Mouse (Mus musculus) retina, adult 2 months (tissue): Measurements from ENCODE around the gene Gucd1.
"Not testable (repeated sequence)": the region's sequence is repeated elsewhere in the genome, so short reads cannot be mapped to it uniquely, and the experiment has no call there.

Source experiments
- DNase-seq: peaks from one replicate; pipeline ENCODE4 v3.0.0-alpha.2; 2012; ENCODE audit warnings: low read depth, low spot score

Gene Gucd1

GRCm38 (mm10) chr10:75535423-75535822, 17.7 kb upstream of the Gucd1 start:
- DNase-seq = no peak

- DNase-seq = no peak
These were observed 17.2 kb upstream of the Gucd1 start for GRCm38 (mm10) chr10:75534934-75535333.

DNA sequence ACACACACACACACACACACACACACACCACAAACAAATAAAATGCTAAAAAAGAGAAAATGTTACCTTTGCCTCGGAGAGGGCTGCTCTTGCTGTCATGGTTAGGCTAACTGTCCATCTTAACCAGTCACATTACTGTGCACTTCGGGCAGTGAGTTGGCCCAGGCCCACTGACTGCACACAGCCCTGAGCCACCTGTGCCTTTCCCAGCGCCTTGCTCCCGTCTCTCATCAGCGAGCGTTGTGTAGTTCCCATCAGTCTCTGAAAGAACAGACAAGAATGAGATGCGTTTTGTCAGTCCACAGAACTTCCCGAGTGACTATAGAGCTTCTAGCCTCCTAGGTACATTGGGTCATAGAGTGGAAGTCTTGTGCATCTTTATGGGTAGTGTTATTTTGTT, 16.4 kb upstream of the Gucd1 start:
- DNase-seq = no peak

DNA sequence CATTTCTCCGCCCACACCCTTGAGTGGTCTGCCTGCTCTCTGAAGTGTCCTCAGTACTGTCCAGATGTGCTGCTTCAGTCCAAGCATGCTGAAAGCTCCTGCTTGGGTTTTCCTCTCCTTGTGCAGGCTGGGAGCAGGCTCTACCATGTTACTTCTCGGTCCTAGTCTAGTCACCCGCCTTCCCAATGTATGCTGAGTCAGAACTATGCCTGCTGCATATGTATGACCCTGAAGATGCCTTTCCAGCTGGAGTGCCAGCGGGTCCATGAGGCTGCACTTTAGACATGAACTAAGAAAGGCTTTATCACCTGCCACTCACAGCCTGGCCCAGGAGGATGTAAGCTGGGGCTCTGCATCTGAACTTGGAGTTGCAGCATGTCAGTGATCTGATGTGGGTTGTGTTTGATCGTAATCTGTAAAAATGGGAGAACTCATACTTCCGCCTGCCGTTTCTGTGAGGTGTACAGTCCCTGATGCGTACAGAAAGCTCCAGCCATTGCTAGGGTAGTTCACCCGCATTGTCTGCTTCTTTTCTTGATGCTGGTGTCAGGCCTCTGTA, 13.8 kb upstream of the Gucd1 start:
- DNase-seq = no peak

- no peak for DNase-seq
These were observed 12.6 kb upstream of the Gucd1 start for GRCm38 (mm10) chr10:75530322-75530721.

GRCm38 (mm10) chr10:75525450-75525849, 7.7 kb upstream of the Gucd1 start:
- not testable (repeated sequence) for DNase-seq

- no peak for DNase-seq
These were observed 3.9 kb upstream of the Gucd1 start for GRCm38 (mm10) chr10:75521643-75522042.

- no peak for DNase-seq
These were observed 2.8 kb upstream of the Gucd1 start for GRCm38 (mm10) chr10:75520581-75520980.

DNA sequence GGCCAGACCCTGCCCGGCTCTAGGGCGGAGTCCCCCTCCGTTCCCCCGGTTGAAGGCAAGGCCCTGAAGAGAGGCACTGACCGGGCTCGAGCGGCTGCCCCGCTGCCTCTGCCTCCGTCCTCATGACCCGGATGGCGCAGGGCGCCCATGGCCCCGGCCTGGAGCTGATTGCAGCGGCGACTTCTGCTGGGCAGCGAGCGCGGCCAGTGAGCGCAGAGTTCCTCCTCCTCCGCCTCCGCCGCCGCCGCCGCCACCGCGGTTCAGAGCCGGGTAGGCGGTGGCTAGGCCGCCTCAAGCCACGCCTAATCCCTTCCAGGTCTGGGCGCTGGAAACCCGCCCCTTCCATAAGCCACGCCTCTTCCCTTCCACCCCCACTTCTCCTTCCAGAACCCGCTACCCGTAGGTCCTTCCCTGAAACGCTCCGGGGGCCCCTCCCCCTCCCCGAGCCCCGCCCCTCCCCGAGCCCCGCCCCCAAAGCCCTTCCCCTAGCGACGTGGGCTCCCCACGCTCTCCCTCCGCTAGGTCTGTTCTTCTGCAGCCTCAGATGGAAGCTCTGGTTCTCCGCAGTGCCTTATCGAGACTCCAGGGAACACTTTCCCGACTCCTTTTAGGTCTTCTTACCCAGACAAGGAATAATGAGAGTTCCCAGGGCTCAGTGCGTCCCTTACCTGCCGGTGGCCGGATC, 557 bp downstream of the Gucd1 start, which contains the start of gene Snrpd3:
Gene Snrpd3 (plus strand): TSS at position 479 of the 685 bp plus-strand sequence.
- peak; percentile 96 for DNase-seq

DNA sequence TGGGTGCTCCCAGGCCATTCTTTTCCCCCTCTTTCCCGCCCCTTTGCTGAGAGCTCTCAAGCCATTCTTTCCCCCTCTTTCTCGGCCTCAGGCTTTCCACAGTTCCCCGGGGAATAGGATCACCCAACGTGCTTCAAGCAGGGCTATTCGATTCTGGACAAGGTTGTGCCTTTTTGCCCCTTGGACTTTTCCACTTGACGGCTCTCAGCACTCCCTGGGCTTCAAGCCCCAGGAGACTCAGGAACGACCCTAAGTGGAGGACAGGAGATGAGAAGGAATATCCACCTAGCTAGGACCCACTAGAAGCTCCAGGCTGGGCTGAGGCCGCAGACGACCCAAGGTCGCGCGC, 1.1 kb downstream of the Gucd1 start:
- DNase-seq = no peak

GRCm38 (mm10) chr10:75516038-75516723, 1.6 kb downstream of the Gucd1 start:
- no peak for DNase-seq

DNA sequence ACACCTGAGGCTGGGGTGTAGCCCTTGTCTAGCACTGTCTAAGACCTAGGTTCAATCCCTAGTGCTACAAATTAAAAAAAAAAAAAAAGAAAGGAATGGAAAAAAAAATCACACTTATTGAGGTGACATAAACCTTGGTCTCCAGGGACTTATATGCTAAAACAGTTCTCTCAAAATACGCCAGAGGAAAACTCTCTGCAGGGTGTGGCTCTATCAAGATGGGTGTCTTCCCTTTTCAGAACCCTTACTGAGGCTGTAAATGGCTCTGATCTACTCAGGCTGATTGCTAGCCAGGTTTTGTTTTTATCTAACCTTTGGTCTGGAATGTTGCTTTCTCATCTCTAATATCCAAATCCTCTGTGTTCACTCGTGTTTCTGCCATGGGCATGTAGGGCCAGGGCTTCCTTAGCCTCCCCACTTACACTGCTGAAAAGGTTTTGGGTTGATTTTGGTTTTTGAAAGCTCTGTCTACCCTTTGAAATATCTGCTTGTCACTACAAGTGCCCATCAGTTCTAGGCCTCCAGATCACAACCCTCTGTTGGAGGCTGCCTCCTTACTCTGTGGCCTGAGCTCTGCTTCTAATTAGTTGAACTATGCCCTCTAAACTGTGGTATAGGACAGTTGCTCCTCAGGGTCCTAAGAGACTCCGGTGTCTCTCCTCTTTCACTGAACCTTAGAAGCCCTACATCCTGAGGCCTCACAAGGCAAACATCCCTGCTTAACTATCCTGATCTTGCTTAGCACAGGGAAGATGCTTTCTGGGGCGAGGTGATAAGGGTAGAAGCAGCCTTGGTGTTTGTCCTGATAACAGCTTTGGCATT, 2.3 kb downstream of the Gucd1 start:
- no peak for DNase-seq

DNA sequence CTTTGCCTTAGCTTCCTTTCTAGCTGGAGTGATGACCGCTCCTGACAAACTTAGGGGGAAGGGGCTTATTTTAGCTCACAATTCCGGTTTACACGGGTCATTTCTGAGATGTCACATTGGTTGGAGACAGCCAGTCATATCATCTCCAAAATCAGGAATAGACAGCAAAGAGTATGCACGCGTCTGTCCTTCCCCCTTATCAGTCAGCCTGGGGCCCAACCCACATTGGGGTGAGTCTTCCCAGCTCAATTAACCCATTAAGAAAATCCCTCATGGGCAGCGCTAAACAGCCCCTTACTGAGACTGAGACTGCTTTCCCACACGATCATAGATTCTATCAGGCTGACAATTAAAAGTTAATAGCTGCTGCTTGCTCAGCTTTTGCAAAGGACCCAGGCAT, 3.4 kb downstream of the Gucd1 start:
- DNase-seq = no peak

GRCm38 (mm10) chr10:75513306-75514067, 4.3 kb downstream of the Gucd1 start:
- peak; percentile 62 for DNase-seq

- no peak for DNase-seq
These were observed 5.0 kb downstream of the Gucd1 start for GRCm38 (mm10) chr10:75512796-75513195.

DNA sequence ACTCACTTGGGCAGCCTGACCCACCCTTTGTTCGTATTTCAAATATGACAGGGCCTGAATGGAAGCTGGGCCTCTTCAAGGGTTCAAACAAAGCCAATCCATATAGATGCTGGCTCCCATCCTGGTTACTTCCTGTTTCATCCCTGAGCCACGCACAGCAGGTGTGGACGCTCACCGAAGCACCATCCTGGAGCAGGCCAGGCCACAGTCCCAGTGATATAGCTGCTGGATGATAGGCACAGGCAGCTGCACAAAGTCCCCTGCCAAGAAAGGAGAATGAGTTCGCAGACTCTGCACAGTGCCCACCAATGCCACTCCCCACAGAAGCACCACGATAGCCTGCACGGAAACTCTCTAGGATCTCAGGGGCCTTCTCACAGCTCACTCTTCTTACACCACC, 5.9 kb downstream of the Gucd1 start:
- DNase-seq = no peak

GRCm38 (mm10) chr10:75511060-75511459, 6.7 kb downstream of the Gucd1 start:
- DNase-seq = no peak

- DNase-seq = no peak
These were observed 7.3 kb downstream of the Gucd1 start for GRCm38 (mm10) chr10:75510446-75510845.

DNA sequence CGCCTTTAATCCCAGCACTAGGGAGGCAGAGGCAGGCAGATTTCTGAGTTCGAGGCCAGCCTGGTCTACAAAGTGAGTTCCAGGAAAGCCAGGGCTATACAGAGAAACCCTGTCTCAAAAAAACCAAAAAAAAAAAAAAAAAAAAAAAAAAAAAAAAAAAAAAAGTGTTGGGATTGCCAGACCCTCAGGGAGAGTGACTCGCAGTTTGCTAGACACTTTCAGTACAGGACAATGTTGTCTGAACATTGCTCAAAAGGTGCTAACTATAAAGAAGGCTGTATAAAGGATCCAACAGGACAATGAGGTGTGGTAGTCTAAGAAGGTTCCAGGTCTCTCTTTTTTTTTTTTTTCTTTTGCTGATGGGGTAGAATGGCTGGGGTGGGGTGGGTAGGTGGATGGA, 11.8 kb downstream of the Gucd1 start:
- not testable (repeated sequence) for DNase-seq

- DNase-seq = no peak
These were observed 12.7 kb downstream of the Gucd1 start for GRCm38 (mm10) chr10:75505130-75505495.
